ENCODE assay signal across 20 mouse cellular contexts in genomic region chr1:82973901-82974300, GRCm38 (mm10). TPM values are rescaled to one million over a fixed set of nuclear protein-coding genes. Genes with fewer than 3 reads are reported as not detected.
A peak's percentile ranks its signal among the peaks of the same experiment; 100 is the strongest.
DNase-seq lines count a peak whose midpoint lies in the region; ATAC-seq and TF ChIP-seq lines count a peak whose summit lies in the region.
"Had no signal": no experiment of that assay in that cellular context is flagged by ENCODE, and none has a peak within 500 bp of the region (broad histone marks: within the 10 kb centered on the region; RNA-seq: fewer than 3 reads in every experiment).

No protein-coding gene starts in this region.

- H3K4me2 ChIP-seq in heart, embryonic 13.5 days = peak overlapping the region; percentile 24
- H3K4me2 ChIP-seq in intestine, embryonic 16.5 days (ENCODE audit: low read depth, low read length) = no peak overlapping the region
- H3K4me2 ChIP-seq: embryonic facial prominence, embryonic 15.5 days; forebrain, embryonic 15.5 days had no signal

- no peak overlapping the region for H3K4me3 ChIP-seq in heart, embryonic 13.5 days
- no peak overlapping the region for H3K4me3 ChIP-seq in intestine, embryonic 16.5 days (ENCODE audit: low read length)
- H3K4me3 ChIP-seq: embryonic facial prominence, embryonic 15.5 days; forebrain, embryonic 15.5 days had no signal

- no peaks in the 10 kb centered on the region for H3K36me3 ChIP-seq in heart, embryonic 13.5 days
- no peaks in the 10 kb centered on the region for H3K36me3 ChIP-seq in intestine, embryonic 16.5 days (ENCODE audit: control insufficient read depth, insufficient read depth, low read length)
- H3K36me3 ChIP-seq: embryonic facial prominence, embryonic 15.5 days; forebrain, embryonic 15.5 days had no signal

- no peaks in the 10 kb centered on the region for H3K9me3 ChIP-seq in heart, embryonic 13.5 days
- H3K9me3 ChIP-seq in intestine, embryonic 16.5 days (ENCODE audit: control insufficient read depth, low read length) = no peaks in the 10 kb centered on the region
- H3K9me3 ChIP-seq: embryonic facial prominence, embryonic 15.5 days; forebrain, embryonic 15.5 days had no signal

- ATAC-seq in heart, embryonic 13.5 days (ENCODE audit: extremely low read depth, insufficient number of reproducible peaks, low FRiP score, low TSS enrichment) = no peak
- ATAC-seq in intestine, embryonic 16.5 days = no peak
- ATAC-seq: forebrain, embryonic 15.5 days; midbrain, embryonic 16.5 days had no signal

- TF ChIP-seq CTCF in brain, embryonic 14.5 days (IDR thresholded peaks at IDR 0.05; ENCODE audit: borderline replicate concordance, extremely low read depth, insufficient read depth, insufficient read length) = no peak

- H3K4me1 ChIP-seq in heart, embryonic 13.5 days = peaks cover 38% of the 10 kb centered on the region
- no peaks in the 10 kb centered on the region for H3K4me1 ChIP-seq in intestine, embryonic 16.5 days (ENCODE audit: control insufficient read depth, insufficient read depth, low read length)
- H3K4me1 ChIP-seq: embryonic facial prominence, embryonic 15.5 days; forebrain, embryonic 15.5 days had no signal

- no peak for TF ChIP-seq POLR2A in brain, embryonic 14.5 days (IDR thresholded peaks at IDR 0.05; ENCODE audit: borderline replicate concordance, extremely low read depth, insufficient read depth, insufficient read length, poor library complexity, severe bottlenecking)

- no peaks in the 10 kb centered on the region for H3K27me3 ChIP-seq in heart, embryonic 13.5 days (replicated peaks)
- H3K27me3 ChIP-seq in intestine, embryonic 16.5 days (replicated peaks; ENCODE audit: control insufficient read depth, insufficient read depth, low read length) = no peaks in the 10 kb centered on the region
- H3K27me3 ChIP-seq: embryonic facial prominence, embryonic 15.5 days; forebrain, embryonic 15.5 days had no signal

- WGBS in heart, embryonic 13.5 days = 45% methylated on average over 6 of the region's 6 CpGs
- 70% methylated on average over 6 of the region's 6 CpGs for WGBS in intestine, embryonic 16.5 days

- intact Hi-C loops in heart, postnatal 25 days (cut with DNase I) = no loop called here

- H3K27ac ChIP-seq in heart, embryonic 13.5 days (replicated peaks) = peak overlapping the region; percentile 59
- no peak overlapping the region for H3K27ac ChIP-seq in intestine, embryonic 16.5 days (ENCODE audit: low read length)
- H3K27ac ChIP-seq: embryonic facial prominence, embryonic 15.5 days; forebrain, embryonic 15.5 days had no signal

- no peak for DNase-seq in heart, postnatal 25 days (ENCODE audit: low spot score)
- DNase-seq in CD4-positive helper T cell, adult 2 months (ENCODE audit: low read depth, low spot score) = peak; percentile 80
- peak; percentile 5 for DNase-seq in brain, embryonic 14.5 days (ENCODE audit: low read depth)
- DNase-seq in lung, postnatal 14 days = peak; percentile 38
- no peak for DNase-seq in gastrocnemius, postnatal 4 days (ENCODE audit: low spot score in 2 of 2)
- no peak for DNase-seq in gastrocnemius, adult 18-20 months (ENCODE audit: low spot score)
- DNase-seq: B cell, adult 2 months; gastrocnemius, postnatal 14 days; heart, postnatal 14 days; left cerebral cortex, postnatal 4 days; retina, postnatal 1 day had no signal

- H3K9ac ChIP-seq in heart, embryonic 13.5 days = no peak overlapping the region
- no peak overlapping the region for H3K9ac ChIP-seq in intestine, embryonic 16.5 days (ENCODE audit: low read depth, low read length)
- H3K9ac ChIP-seq: embryonic facial prominence, embryonic 15.5 days; forebrain, embryonic 15.5 days had no signal

RNA-seq across cellular contexts. Expression of gene Gm47955, which starts 13.8 kb away (rescaled TPM):
- polyA plus RNA-seq in heart, embryonic 13.5 days (2015; fragmentation: Nextera tagmentation; extraction: Ambion mirVana) = not detected in 2 replicates
- total RNA-seq in heart, postnatal 25 days (2021) = not detected
- polyA plus RNA-seq in brain, embryonic 14.5 days (2012; rRNA removed) = not detected in 2 replicates
- not detected for total RNA-seq in gastrocnemius, postnatal 4 days (2021)
- not detected for total RNA-seq in gastrocnemius, adult 18-20 months (2021)
- not detected in 2 replicates for polyA plus RNA-seq in intestine, embryonic 16.5 days (2015; fragmentation: Nextera tagmentation; extraction: Ambion mirVana)
- total RNA-seq: gastrocnemius, postnatal 14 days; heart, postnatal 14 days; layer of hippocampus, postnatal 10 days; left cerebral cortex, postnatal 4 days; megakaryocyte progenitor cell, adult 5-6 weeks had no signal
- polyA plus RNA-seq: forebrain, embryonic 15.5 days; intestine, postnatal 0 days; midbrain, embryonic 16.5 days; neural tube, embryonic 14.5 days had no signal

RNA-seq across cellular contexts. Expression of gene Gm7544, which starts 18.1 kb away (rescaled TPM):
- polyA plus RNA-seq in heart, embryonic 13.5 days (2015; fragmentation: Nextera tagmentation; extraction: Ambion mirVana) = not detected in 2 replicates
- total RNA-seq in heart, postnatal 25 days (2021) = not detected
- not detected in 2 replicates for polyA plus RNA-seq in brain, embryonic 14.5 days (2012; rRNA removed)
- total RNA-seq in gastrocnemius, postnatal 4 days (2021) = not detected
- not detected for total RNA-seq in gastrocnemius, adult 18-20 months (2021)
- polyA plus RNA-seq in intestine, embryonic 16.5 days (2015; fragmentation: Nextera tagmentation; extraction: Ambion mirVana) = not detected in 2 replicates
- total RNA-seq: gastrocnemius, postnatal 14 days; heart, postnatal 14 days; layer of hippocampus, postnatal 10 days; left cerebral cortex, postnatal 4 days; megakaryocyte progenitor cell, adult 5-6 weeks had no signal
- polyA plus RNA-seq: forebrain, embryonic 15.5 days; intestine, postnatal 0 days; midbrain, embryonic 16.5 days; neural tube, embryonic 14.5 days had no signal

RNA-seq across cellular contexts. Expression of gene Gm47959, which starts 26.4 kb away (rescaled TPM):
- not detected in 2 replicates for polyA plus RNA-seq in heart, embryonic 13.5 days (2015; fragmentation: Nextera tagmentation; extraction: Ambion mirVana)
- not detected for total RNA-seq in heart, postnatal 25 days (2021)
- polyA plus RNA-seq in brain, embryonic 14.5 days (2012; rRNA removed) = not detected in 2 replicates
- not detected for total RNA-seq in gastrocnemius, postnatal 4 days (2021)
- not detected for total RNA-seq in gastrocnemius, adult 18-20 months (2021)
- polyA plus RNA-seq in intestine, embryonic 16.5 days (2015; fragmentation: Nextera tagmentation; extraction: Ambion mirVana) = not detected in 2 replicates
- total RNA-seq: gastrocnemius, postnatal 14 days; heart, postnatal 14 days; layer of hippocampus, postnatal 10 days; left cerebral cortex, postnatal 4 days; megakaryocyte progenitor cell, adult 5-6 weeks had no signal
- polyA plus RNA-seq: forebrain, embryonic 15.5 days; intestine, postnatal 0 days; midbrain, embryonic 16.5 days; neural tube, embryonic 14.5 days had no signal

RNA-seq across cellular contexts. Expression of gene A030003K21Rik, which starts 30.7 kb away (rescaled TPM):
- polyA plus RNA-seq in heart, embryonic 13.5 days (2015; fragmentation: Nextera tagmentation; extraction: Ambion mirVana) = not detected in 2 replicates
- total RNA-seq in heart, postnatal 25 days (2021) = not detected
- polyA plus RNA-seq in brain, embryonic 14.5 days (2012; rRNA removed) = not detected in 2 replicates
- total RNA-seq in gastrocnemius, postnatal 4 days (2021) = not detected
- total RNA-seq in gastrocnemius, adult 18-20 months (2021) = not detected
- not detected in 2 replicates for polyA plus RNA-seq in intestine, embryonic 16.5 days (2015; fragmentation: Nextera tagmentation; extraction: Ambion mirVana)
- total RNA-seq: gastrocnemius, postnatal 14 days; heart, postnatal 14 days; layer of hippocampus, postnatal 10 days; left cerebral cortex, postnatal 4 days; megakaryocyte progenitor cell, adult 5-6 weeks had no signal
- polyA plus RNA-seq: forebrain, embryonic 15.5 days; intestine, postnatal 0 days; midbrain, embryonic 16.5 days; neural tube, embryonic 14.5 days had no signal

RNA-seq across cellular contexts. Expression of gene Gm6217, which starts 42.7 kb away (rescaled TPM):
- not detected in 2 replicates for polyA plus RNA-seq in heart, embryonic 13.5 days (2015; fragmentation: Nextera tagmentation; extraction: Ambion mirVana)
- total RNA-seq in heart, postnatal 25 days (2021) = not detected
- not detected in 2 replicates for polyA plus RNA-seq in brain, embryonic 14.5 days (2012; rRNA removed)
- not detected for total RNA-seq in gastrocnemius, postnatal 4 days (2021)
- total RNA-seq in gastrocnemius, adult 18-20 months (2021) = not detected
- polyA plus RNA-seq in intestine, embryonic 16.5 days (2015; fragmentation: Nextera tagmentation; extraction: Ambion mirVana) = not detected in 2 replicates
- total RNA-seq: gastrocnemius, postnatal 14 days; heart, postnatal 14 days; layer of hippocampus, postnatal 10 days; left cerebral cortex, postnatal 4 days; megakaryocyte progenitor cell, adult 5-6 weeks had no signal
- polyA plus RNA-seq: forebrain, embryonic 15.5 days; intestine, postnatal 0 days; midbrain, embryonic 16.5 days; neural tube, embryonic 14.5 days had no signal

Comparison
In these comparisons a context has a peak if more than half of its experiments do, and no peak if none do; other contexts are left out.
1. DNase-seq: peak in CD4-positive helper T cell, adult 2 months (single experiment), brain, embryonic 14.5 days (single experiment) and lung, postnatal 14 days (single experiment); none in heart, postnatal 25 days (single experiment), gastrocnemius, postnatal 4 days (0 of 2) and gastrocnemius, adult 18-20 months (single experiment).